Mouse (Mus musculus) spleen, adult 2 months (tissue): ENCODE data around the gene Smyd2. TPM values are rescaled to one million over a fixed set of nuclear protein-coding genes. Genes with fewer than 3 reads are reported as not detected.
A peak's percentile ranks its signal among the peaks of the same experiment; 100 is the strongest.

Experiments
- DNase-seq, 2 experiments: peaks; one replicate each; pipeline versions ENCODE4 v3.0.0 to v3.0.0-alpha.2; 2012 to 2021; ENCODE audit warnings: low spot score in 2 of 2, low read depth in 1 of 2
- H3K27ac ChIP-seq: fragments of 200-500 bp; 2 replicates; pipeline ENCODE4 v1.5.1; 2012; ENCODE audit warnings: low read length, inconsistent platforms; ENCODE audit not compliant: insufficient read depth
- H3K27me3 ChIP-seq: fragments of 200-500 bp; 2 replicates; pipeline ENCODE4 v1.6.1; 2012; ENCODE audit warnings: mild to moderate bottlenecking, moderate library complexity, low read length, inconsistent platforms; ENCODE audit not compliant: control insufficient read depth, insufficient read depth
- H3K36me3 ChIP-seq: fragments of 200-500 bp; 2 replicates; pipeline ENCODE4 v1.6.1; 2012; ENCODE audit warnings: mild to moderate bottlenecking, low read length, inconsistent platforms; ENCODE audit not compliant: control insufficient read depth, insufficient read depth
- H3K4me1 ChIP-seq: fragments of 200-500 bp; 2 replicates; pipeline ENCODE4 v1.6.1; 2011; ENCODE audit warnings: inconsistent platforms; ENCODE audit not compliant: control insufficient read depth, insufficient read depth, insufficient read length
- H3K4me3 ChIP-seq: fragments of 200-500 bp; 2 replicates; pipeline ENCODE4 v1.5.1; 2011; ENCODE audit warnings: mild to moderate bottlenecking, inconsistent platforms; ENCODE audit not compliant: insufficient read depth, insufficient read length; ENCODE audit errors: extremely low read depth
- CTCF ChIP-seq: fragments of 200-500 bp; IDR thresholded peaks from 2 replicates; pipeline ENCODE4 v1.5.1; 2011; ENCODE audit warnings: mild to moderate bottlenecking, inconsistent platforms; ENCODE audit not compliant: insufficient read depth, insufficient read length, insufficient replicate concordance; ENCODE audit errors: extremely low read depth
- POLR2A ChIP-seq: fragments of 200-500 bp; IDR thresholded peaks from 2 replicates; pipeline ENCODE4 v1.6.1; 2011; ENCODE audit warnings: low read depth, low read length, inconsistent platforms
- WGBS: fragments of 180-500 bp; shearing (Covaris S2); methylation state at CpG from one replicate; pipeline ENCODE4 v1.1.7; 2018; 5-methylcytosine and 5-hydroxymethylcytosine counted together
- polyA plus RNA-seq: library from polyadenylated mRNA; depleted of rRNA; stranded (reverse); fragments of >200 nt; gene quantifications from 2 replicates; pipeline ENCODE4 v1.2.3, GENCODE M21; 2012

The Smyd2 gene
- polyA plus RNA-seq, 1 experiment: 14.6 TPM

- no peak for DNase-seq
- Histone ChIP-seq H3K36me3 (no peaks in the 10 kb centered on the region), H3K4me1 (peaks cover 4% of the 10 kb centered on the region; the same call in 1 of the 2 replicates), H3K4me3 (no peak overlapping the region), H3K27ac (no peak overlapping the region), H3K27me3 (no peaks in the 10 kb centered on the region)
- 84% methylated on average over 18 of the region's 18 CpGs for whole genome bisulfite sequencing
- TF ChIP-seq POLR2A: no peak
- TF ChIP-seq CTCF: peak; percentile 26; the same call in 1 of the 2 replicates
Measured at GRCm38 (mm10) chr1:189869651-189870270, 52.4 kb downstream of the Smyd2 start.

GRCm38 (mm10) chr1:189868036-189868435, 54.1 kb downstream of the Smyd2 start:
- 77% methylated on average over 10 of the region's 10 CpGs for WGBS
- H3K27me3 ChIP-seq: no peaks in the 10 kb centered on the region
- no peak overlapping the region for H3K4me3 ChIP-seq
- H3K27ac ChIP-seq: no peak overlapping the region
- H3K4me1 ChIP-seq: peaks cover 4% of the 10 kb centered on the region; the same call in 1 of the 2 replicates
- H3K36me3 ChIP-seq: no peaks in the 10 kb centered on the region
- DNase-seq: no peak
- no peak for TF ChIP-seq POLR2A
- TF ChIP-seq CTCF: no peak

- no peak for TF ChIP-seq POLR2A
- no peak for TF ChIP-seq CTCF
- no peaks in the 10 kb centered on the region for H3K36me3 ChIP-seq
- peaks cover 4% of the 10 kb centered on the region; the same call in 1 of the 2 replicates for H3K4me1 ChIP-seq
- H3K4me3 ChIP-seq: no peak overlapping the region
- 44% methylated on average over 9 of the region's 9 CpGs for WGBS
- peak overlapping the region; percentile 49; the same call in 1 of the 2 replicates for H3K27ac ChIP-seq
- no peaks in the 10 kb centered on the region for H3K27me3 ChIP-seq
- DNase-seq: no peak
Measured at GRCm38 (mm10) chr1:189867497-189867896, 54.7 kb downstream of the Smyd2 start.

- Histone ChIP-seq H3K27me3 (no peaks in the 10 kb centered on the region), H3K36me3 (no peaks in the 10 kb centered on the region), H3K4me1 (peaks cover 4% of the 10 kb centered on the region; the same call in 1 of the 2 replicates), H3K4me3 (no peak overlapping the region; the same call in 1 of the 2 replicates), H3K27ac (peak overlapping the region; percentile 49)
- DNase-seq: peak in 1 of 2 experiments; percentile 15
- TF ChIP-seq POLR2A (no peak), CTCF (no peak)
- 27% methylated on average over 5 of the region's 5 CpGs for WGBS
Measured at GRCm38 (mm10) chr1:189867034-189867433, 55.1 kb downstream of the Smyd2 start.

- H3K4me3 ChIP-seq: no peak overlapping the region; the same call in 1 of the 2 replicates
- peaks cover 4% of the 10 kb centered on the region; the same call in 1 of the 2 replicates for H3K4me1 ChIP-seq
- TF ChIP-seq POLR2A (no peak), CTCF (no peak)
- peak overlapping the region; percentile 49 for H3K27ac ChIP-seq
- no peaks in the 10 kb centered on the region for H3K27me3 ChIP-seq
- DNase-seq: no peak
- WGBS: 64% methylated on average over 6 of the region's 6 CpGs
- no peaks in the 10 kb centered on the region for H3K36me3 ChIP-seq
Measured at GRCm38 (mm10) chr1:189866621-189867020, 55.5 kb downstream of the Smyd2 start.

GRCm38 (mm10) chr1:189864846-189865560, 57.2 kb downstream of the Smyd2 start:
- peaks cover 4% of the 10 kb centered on the region; the same call in 1 of the 2 replicates for H3K4me1 ChIP-seq
- no peaks in the 10 kb centered on the region for H3K27me3 ChIP-seq
- WGBS: 89% methylated on average over 15 of the region's 15 CpGs
- H3K36me3 ChIP-seq: no peaks in the 10 kb centered on the region
- TF ChIP-seq CTCF (no peak), POLR2A (no peak)
- H3K4me3 ChIP-seq: no peak overlapping the region
- DNase-seq: no peak
- H3K27ac ChIP-seq: no peak overlapping the region
